Mouse (Mus musculus): Measurements from ENCODE around the gene Tepsin. TPM values are rescaled to one million over a fixed set of nuclear protein-coding genes. Genes with fewer than 3 reads are reported as not detected.

Tepsin gene
- polyA plus RNA-seq, 1 experiment = 2.9 TPM

DNA sequence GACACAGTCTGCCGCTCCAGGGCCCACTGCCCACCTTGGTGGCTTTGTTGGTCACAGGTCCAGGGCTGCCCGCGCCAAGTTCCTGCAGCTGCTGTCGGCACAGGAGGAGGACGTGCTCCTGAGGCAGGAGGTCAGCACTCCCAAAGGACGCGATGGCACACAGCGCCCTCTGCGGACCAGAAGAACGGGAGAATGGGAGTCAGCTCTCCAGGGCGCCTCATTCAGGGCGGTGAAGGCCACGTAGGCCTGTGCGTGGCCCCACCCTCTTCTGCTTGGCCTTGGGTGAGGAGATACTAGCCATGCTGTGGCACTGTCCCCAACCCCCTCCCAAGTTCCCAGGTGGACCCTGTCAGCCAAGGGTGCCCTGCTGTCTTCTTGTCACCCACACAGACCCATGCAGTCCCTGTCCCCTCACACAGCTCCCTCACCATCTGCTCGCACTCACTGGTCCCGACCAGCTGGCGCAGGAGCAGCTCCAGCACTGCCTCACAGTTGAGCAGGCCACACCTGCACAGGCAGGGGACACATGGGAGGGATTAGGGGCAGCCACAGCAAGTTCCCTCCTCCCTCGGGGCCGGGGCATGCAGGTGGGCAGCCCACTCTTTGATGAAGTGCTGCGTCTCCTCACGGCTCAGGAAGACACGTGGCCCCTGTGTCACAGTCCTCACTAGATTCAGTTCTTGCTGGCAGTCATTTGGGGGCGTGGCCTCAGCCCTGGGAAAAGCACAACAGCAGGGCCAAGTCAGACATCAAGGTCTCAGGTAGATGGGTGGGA, 5.5 kb downstream of the Tepsin start:
- Histone ChIP-seq H3K4me1 (ENCODE audit: control insufficient read depth) (peaks cover 35% of the 10 kb centered on the region), H3K27me3 (ENCODE audit: control insufficient read depth) (no peaks in the 10 kb centered on the region), H3K4me3 (replicated peaks) (no peak overlapping the region), H3K9me3 (ENCODE audit: control insufficient read depth, low read length) (no peaks in the 10 kb centered on the region), H3K36me3 (ENCODE audit: control insufficient read depth) (peaks cover 67% of the 10 kb centered on the region)
- no peak for TF ChIP-seq GATA1 (IDR thresholded peaks at IDR 0.05; ENCODE audit: low read length)

DNA sequence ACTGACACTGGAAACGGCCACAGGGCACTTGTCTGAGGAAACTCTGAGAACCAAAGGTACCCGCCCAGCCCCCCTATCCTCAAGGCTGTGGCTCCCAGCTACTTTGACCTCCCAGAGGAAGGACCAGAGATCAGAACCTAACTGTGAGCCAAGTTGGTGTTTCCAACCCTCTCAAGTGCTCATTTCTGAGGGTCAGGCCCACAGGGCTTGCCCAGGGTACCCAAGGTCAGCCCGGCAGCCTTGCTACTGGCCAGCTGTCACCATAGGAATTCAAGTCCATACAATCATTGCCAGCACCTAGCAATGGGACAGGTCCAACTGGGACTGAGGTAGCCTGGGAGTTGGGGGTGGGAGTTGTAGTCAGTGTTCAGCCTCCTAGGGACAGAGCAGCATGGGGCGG, 7.9 kb downstream of the Tepsin start:
- no peak for TF ChIP-seq GATA1 (IDR thresholded peaks at IDR 0.05; ENCODE audit: low read length)
- TF ChIP-seq TAL1 (IDR thresholded peaks at IDR 0.05; ENCODE audit: low read length) = no peak
- Histone ChIP-seq H3K27me3 (ENCODE audit: control insufficient read depth) (no peaks in the 10 kb centered on the region), H3K36me3 (ENCODE audit: control insufficient read depth) (peaks cover 54% of the 10 kb centered on the region), H3K4me3 (replicated peaks) (no peak overlapping the region), H3K4me1 (ENCODE audit: control insufficient read depth) (peaks cover 35% of the 10 kb centered on the region), H3K9me3 (ENCODE audit: control insufficient read depth, low read length) (no peaks in the 10 kb centered on the region)

DNA sequence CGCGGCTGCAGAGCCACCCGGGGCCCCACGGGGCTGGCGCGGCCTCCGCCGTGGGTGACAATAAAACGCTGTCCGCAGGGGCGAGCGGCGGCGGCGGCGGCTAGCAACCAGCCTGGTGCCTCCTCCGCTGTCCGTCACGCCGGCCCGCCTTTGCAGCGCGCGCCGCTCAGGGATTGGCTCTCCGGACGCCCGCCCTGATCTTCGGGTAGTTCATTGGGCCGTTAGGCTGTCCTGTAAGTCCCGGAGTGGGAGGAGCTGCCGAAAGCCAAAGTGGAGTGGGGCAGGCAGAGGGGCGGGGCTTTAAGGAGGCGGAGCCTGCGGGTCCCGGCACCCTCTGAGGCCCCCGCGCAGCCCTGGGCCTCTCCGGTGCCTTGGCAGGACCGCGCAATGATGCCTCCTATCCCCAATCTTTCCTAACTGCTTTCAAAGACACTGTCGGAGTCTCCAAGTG, 11.8 kb downstream of the Tepsin start, which contains the start of gene Cep131:
Gene Cep131 (minus strand): TSS at position 126 of the 451 bp plus-strand sequence.
- Histone ChIP-seq H3K27me3 (ENCODE audit: control insufficient read depth) (no peaks in the 10 kb centered on the region), H3K4me3 (replicated peaks) (peak within 1 kb of the TSS; percentile 92), H3K36me3 (ENCODE audit: control insufficient read depth) (peaks cover 25% of the 10 kb centered on the region), H3K4me1 (ENCODE audit: control insufficient read depth) (peaks cover 32% of the 10 kb centered on the region), H3K9me3 (ENCODE audit: control insufficient read depth, low read length) (no peaks in the 10 kb centered on the region)
- no peak for TF ChIP-seq GATA1 (IDR thresholded peaks at IDR 0.05; ENCODE audit: low read length)
- TF ChIP-seq TAL1 (IDR thresholded peaks at IDR 0.05; ENCODE audit: low read length) = no peak

DNA sequence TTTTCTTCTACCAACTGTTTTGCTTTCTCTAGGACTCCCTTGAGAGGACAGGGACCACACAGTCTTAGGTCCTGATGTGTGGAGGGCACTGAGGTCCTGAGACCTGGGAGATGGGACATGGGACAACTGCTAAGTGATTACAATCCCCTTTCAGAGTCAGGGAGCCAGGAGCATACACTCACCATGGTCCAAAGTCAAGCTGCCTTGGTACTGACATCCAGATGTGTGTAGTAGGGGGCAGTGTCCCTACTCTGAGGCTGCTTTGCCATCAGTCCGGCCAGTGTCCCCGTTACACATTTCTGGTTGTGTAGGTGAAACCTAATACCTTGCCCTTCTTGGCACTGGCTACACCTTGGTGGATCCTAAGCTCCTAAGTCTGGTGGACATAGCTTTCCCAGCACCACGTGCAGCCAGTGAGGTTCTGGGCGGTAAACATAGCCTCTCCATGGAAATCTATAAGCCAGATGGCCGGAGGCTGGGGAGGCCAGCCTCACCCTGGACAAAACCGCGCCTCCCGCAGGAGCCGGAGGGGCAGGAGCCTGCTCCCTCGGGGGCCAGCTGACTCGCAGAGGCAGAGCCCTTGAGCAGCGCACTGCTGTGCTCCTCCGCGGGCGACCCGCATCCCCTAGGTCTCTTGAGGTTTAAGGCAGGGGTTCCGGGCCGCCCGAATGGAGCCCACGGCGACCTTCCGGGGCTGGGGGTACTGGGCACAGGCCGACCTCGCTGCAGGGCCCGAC, 12.5 kb downstream of the Tepsin start:
- no peak for TF ChIP-seq TAL1 (IDR thresholded peaks at IDR 0.05; ENCODE audit: low read length)
- TF ChIP-seq GATA1 (IDR thresholded peaks at IDR 0.05; ENCODE audit: low read length) = no peak
- H3K4me1 ChIP-seq (ENCODE audit: control insufficient read depth) = peaks cover 32% of the 10 kb centered on the region
- H3K9me3 ChIP-seq (ENCODE audit: control insufficient read depth, low read length) = no peaks in the 10 kb centered on the region

GRCm38 (mm10) chr11:120080282-120080681, 18.2 kb downstream of the Tepsin start:
- no peak for TF ChIP-seq TAL1 (IDR thresholded peaks at IDR 0.05; ENCODE audit: low read length)
- TF ChIP-seq GATA1 (IDR thresholded peaks at IDR 0.05; ENCODE audit: low read length) = no peak
- Histone ChIP-seq H3K27me3 (ENCODE audit: control insufficient read depth) (no peaks in the 10 kb centered on the region), H3K4me1 (ENCODE audit: control insufficient read depth) (peaks cover 4% of the 10 kb centered on the region), H3K4me3 (replicated peaks) (no peak overlapping the region), H3K9me3 (ENCODE audit: control insufficient read depth, low read length) (no peaks in the 10 kb centered on the region), H3K36me3 (ENCODE audit: control insufficient read depth) (peaks cover 37% of the 10 kb centered on the region)

More for the DNA sequence above, 12.5 kb downstream of the Tepsin start:
- H3K4me3 ChIP-seq (replicated peaks) = peak overlapping the region; percentile 92
- H3K36me3 ChIP-seq (ENCODE audit: control insufficient read depth) = peaks cover 21% of the 10 kb centered on the region
- no peaks in the 10 kb centered on the region for H3K27me3 ChIP-seq (ENCODE audit: control insufficient read depth)

DNA sequence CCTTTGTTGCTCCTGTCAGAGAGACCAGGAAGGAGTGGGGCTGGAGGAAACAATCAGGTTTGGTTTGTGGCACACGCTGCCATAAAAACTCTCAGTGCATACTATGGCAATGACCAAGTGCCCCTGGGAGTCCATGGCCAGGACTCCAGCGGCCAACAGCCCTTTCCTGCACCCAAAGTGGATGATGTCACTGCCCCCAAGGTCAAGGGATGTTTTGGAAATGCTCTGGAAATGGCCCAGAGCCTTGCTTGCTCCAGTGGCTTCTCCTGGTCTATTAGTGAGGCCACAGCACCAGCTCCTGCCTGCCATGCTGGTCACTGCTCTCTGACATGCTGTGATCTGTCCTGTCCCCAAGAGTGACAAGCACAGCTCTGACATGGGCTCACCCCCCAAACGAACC, 22.3 kb downstream of the Tepsin start:
- Histone ChIP-seq H3K4me3 (replicated peaks) (no peak overlapping the region), H3K36me3 (ENCODE audit: control insufficient read depth) (peaks cover 43% of the 10 kb centered on the region), H3K9me3 (ENCODE audit: control insufficient read depth, low read length) (no peaks in the 10 kb centered on the region), H3K27me3 (ENCODE audit: control insufficient read depth) (no peaks in the 10 kb centered on the region), H3K4me1 (ENCODE audit: control insufficient read depth) (no peaks in the 10 kb centered on the region)
- TF ChIP-seq GATA1 (IDR thresholded peaks at IDR 0.05; ENCODE audit: low read length) (no peak), TAL1 (IDR thresholded peaks at IDR 0.05; ENCODE audit: low read length) (no peak)

DNA sequence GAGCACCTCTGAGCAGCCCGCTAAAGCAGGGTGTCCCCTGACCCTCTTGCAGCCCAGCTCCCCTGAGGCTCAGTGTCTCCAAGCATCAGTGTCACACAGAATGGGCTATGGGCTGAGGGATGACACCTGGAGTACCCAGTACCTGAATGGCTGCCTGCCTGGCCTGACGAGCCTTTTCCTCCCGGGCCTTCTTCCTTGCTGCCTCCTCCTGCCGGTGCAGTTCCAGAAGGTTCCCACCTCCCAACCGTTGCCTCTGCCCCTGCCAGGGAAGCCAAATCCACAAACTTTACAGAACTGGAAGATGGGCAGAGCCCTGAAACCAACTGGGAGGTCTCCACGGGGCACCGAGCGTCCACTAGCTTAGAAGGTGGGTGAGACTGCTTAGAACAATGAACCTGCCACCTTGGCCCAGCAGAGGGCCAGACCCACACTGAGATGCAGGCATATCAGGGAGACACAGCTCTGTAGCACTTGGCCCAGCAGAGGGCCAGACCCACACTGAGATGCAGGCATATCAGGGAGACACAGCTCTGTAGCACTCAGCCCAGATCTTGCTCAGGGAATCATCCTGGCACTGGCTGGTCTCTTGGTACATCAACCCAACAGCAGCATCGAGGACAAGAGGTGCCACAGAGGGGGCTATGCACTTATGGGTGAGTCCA, 25.4 kb downstream of the Tepsin start:
- Histone ChIP-seq H3K9me3 (ENCODE audit: control insufficient read depth, low read length) (no peaks in the 10 kb centered on the region), H3K4me3 (replicated peaks) (no peak overlapping the region), H3K36me3 (ENCODE audit: control insufficient read depth) (peaks cover 45% of the 10 kb centered on the region), H3K4me1 (ENCODE audit: control insufficient read depth) (no peaks in the 10 kb centered on the region), H3K27me3 (ENCODE audit: control insufficient read depth) (no peaks in the 10 kb centered on the region)
- no peak for TF ChIP-seq GATA1 (IDR thresholded peaks at IDR 0.05; ENCODE audit: low read length)
- no peak for TF ChIP-seq TAL1 (IDR thresholded peaks at IDR 0.05; ENCODE audit: low read length)

- H3K4me1 ChIP-seq (ENCODE audit: control insufficient read depth) = no peaks in the 10 kb centered on the region
- H3K4me3 ChIP-seq (replicated peaks) = no peak overlapping the region
- no peaks in the 10 kb centered on the region for H3K27me3 ChIP-seq (ENCODE audit: control insufficient read depth)
- peaks cover 52% of the 10 kb centered on the region for H3K36me3 ChIP-seq (ENCODE audit: control insufficient read depth)
- no peaks in the 10 kb centered on the region for H3K9me3 ChIP-seq (ENCODE audit: control insufficient read depth, low read length)
- TF ChIP-seq TAL1 (IDR thresholded peaks at IDR 0.05; ENCODE audit: low read length) = no peak
- no peak for TF ChIP-seq GATA1 (IDR thresholded peaks at IDR 0.05; ENCODE audit: low read length)
Observed at GRCm38 (mm10) chr11:120071731-120072320, 26.7 kb downstream of the Tepsin start.

Data from erythroblast, embryonic 14.5 days (primary cell).